Mouse (Mus musculus) ES-Bruce4 (cell line): ENCODE measurements at regions not wholly inside any gene's neighbourhood (a gene's known extent, or its start where the extent isn't known, plus 50 kb on each side); places are given as distances from the start of the nearest gene placed in this dataset.

ENCODE experiments used
- CTCF ChIP-seq: IDR thresholded peaks from one replicate; pipeline ENCODE4 v1.8.1; 2011; ENCODE audit warnings: low read depth, low read length
- EP300 ChIP-seq: IDR thresholded peaks from 2 replicates; pipeline ENCODE4 v1.6.1; 2011; ENCODE audit warnings: low read depth, low read length; ENCODE audit not compliant: insufficient read depth

- no peak for TF ChIP-seq CTCF
- TF ChIP-seq EP300: no peak
Measured at GRCm38 (mm10) chr13:71665221-71665916, 298.2 kb downstream of the Irx1 start.
